8 mouse cellular contexts compared by ENCODE assay signal in the genomic region with DNA sequence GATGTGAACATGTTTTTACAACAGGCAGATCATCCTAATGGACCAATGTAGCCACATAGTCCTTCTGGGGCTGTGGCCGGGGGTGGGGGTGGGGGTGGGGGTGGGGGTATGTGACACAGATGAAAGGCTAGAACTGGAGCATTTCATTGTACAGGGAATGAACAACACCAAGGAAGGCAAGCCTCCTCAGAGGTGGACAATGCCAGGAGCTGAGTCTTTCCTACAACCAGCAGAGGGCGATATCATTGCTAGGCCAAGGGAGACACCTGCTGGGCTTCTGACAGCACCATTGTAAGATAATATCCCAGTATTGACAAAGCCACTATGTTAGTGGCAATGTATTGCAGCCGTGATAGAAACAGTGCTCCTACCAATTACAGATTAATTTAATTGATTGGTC. TPM values are rescaled to one million over a fixed set of nuclear protein-coding genes. Genes with fewer than 3 reads are reported as not detected.
A peak's percentile ranks its signal among the peaks of the same experiment; 100 is the strongest.
DNase-seq lines count a peak whose midpoint lies in the region; ATAC-seq and TF ChIP-seq lines count a peak whose summit lies in the region.

No protein-coding gene starts in this region.

- H3K27ac ChIP-seq in heart, postnatal 0 days (ENCODE audit: low read depth): no peak overlapping the region
- no peak overlapping the region for H3K27ac ChIP-seq in hindbrain, embryonic 15.5 days (replicated peaks)

- intact Hi-C loops in heart, postnatal 36 days (cut with DNase I): no loop called here

- no peak overlapping the region for H3K4me2 ChIP-seq in heart, postnatal 0 days (ENCODE audit: low read depth, low read length)
- no peak overlapping the region for H3K4me2 ChIP-seq in hindbrain, embryonic 15.5 days

- no peak overlapping the region for H3K9ac ChIP-seq in heart, postnatal 0 days (replicated peaks; ENCODE audit: low read depth, low read length)
- H3K9ac ChIP-seq in hindbrain, embryonic 15.5 days: no peak overlapping the region

- no peaks in the 10 kb centered on the region for H3K9me3 ChIP-seq in heart, postnatal 0 days (replicated peaks; ENCODE audit: control insufficient read depth, low read length)
- no peaks in the 10 kb centered on the region for H3K9me3 ChIP-seq in hindbrain, embryonic 15.5 days

- no peak for TF ChIP-seq EP300 in heart, postnatal 0 days (IDR thresholded peaks at IDR 0.05; ENCODE audit: low read depth)

- ATAC-seq in heart, postnatal 0 days (ENCODE audit: insufficient read depth, low read depth): no peak
- ATAC-seq in hindbrain, embryonic 15.5 days (ENCODE audit: low FRiP score, low read depth): peak; percentile 42; the same call in 1 of the 2 replicates

- no peaks in the 10 kb centered on the region for H3K4me1 ChIP-seq in heart, postnatal 0 days (ENCODE audit: control insufficient read depth, insufficient read depth)
- H3K4me1 ChIP-seq in hindbrain, embryonic 15.5 days (replicated peaks): no peaks in the 10 kb centered on the region

- peak; percentile 72 for TF ChIP-seq CTCF in heart, postnatal 0 days (IDR thresholded peaks at IDR 0.05; ENCODE audit: low read depth)

- H3K36me3 ChIP-seq in heart, postnatal 0 days (replicated peaks; ENCODE audit: control insufficient read depth, insufficient read depth, low read length): no peaks in the 10 kb centered on the region
- peaks cover 57% of the 10 kb centered on the region for H3K36me3 ChIP-seq in hindbrain, embryonic 15.5 days

- WGBS in heart, postnatal 0 days: 28% methylated on average over 3 of the region's 3 CpGs
- WGBS in hindbrain, embryonic 15.5 days: 41% methylated on average over 3 of the region's 3 CpGs

- peak; percentile 28 for DNase-seq in heart, postnatal 0 days (ENCODE audit: low spot score)
- DNase-seq in heart, postnatal 36 days: no peak
- DNase-seq in A20 (ENCODE audit: low read depth, low spot score) (peak; percentile 43), NIH3T3 (ENCODE audit: low read depth) (peak; percentile 65)
- DNase-seq in naive thymus-derived CD4-positive, alpha-beta T cell, adult 2 months (ENCODE audit: low read depth): peak; percentile 34
- no peak for DNase-seq in urinary bladder, postnatal 4 days (ENCODE audit: low spot score in 2 of 2)
- no peak for DNase-seq in testis, postnatal 14 days (ENCODE audit: low spot score)

- H3K27me3 ChIP-seq in heart, postnatal 0 days (ENCODE audit: control insufficient read depth, insufficient read depth, low read length): no peaks in the 10 kb centered on the region
- H3K27me3 ChIP-seq in hindbrain, embryonic 15.5 days: no peaks in the 10 kb centered on the region

- no peak overlapping the region for H3K4me3 ChIP-seq in heart, postnatal 0 days (ENCODE audit: low read depth, low read length)
- H3K4me3 ChIP-seq in hindbrain, embryonic 15.5 days: no peak overlapping the region

RNA-seq across cellular contexts. Expression of a gene that starts 37.2 kb away (rescaled TPM):
- 0.42 and 1.7 TPM in 2 replicates for total RNA-seq in heart, postnatal 0 days (2014; rRNA removed; ENCODE audit: low replicate concordance)
- polyA plus RNA-seq in heart, postnatal 0 days (2015; fragmentation: Nextera tagmentation; extraction: Ambion mirVana): 0.33 and 0.41 TPM in 2 replicates
- 1 to 10 TPM; 2.5 to 3.6 TPM for total RNA-seq in heart, postnatal 36 days (2021)
- 21.9 and 24.1 TPM in 2 replicates for polyA plus RNA-seq in hindbrain, embryonic 15.5 days (2015; fragmentation: Nextera tagmentation; extraction: Ambion mirVana)

Comparison
In these comparisons a context has a peak if more than half of its experiments do, and no peak if none do; other contexts are left out.
1. DNase-seq: peak in heart, postnatal 0 days (single experiment), A20 (single experiment), NIH3T3 (single experiment) and naive thymus-derived CD4-positive, alpha-beta T cell, adult 2 months (single experiment); none in heart, postnatal 36 days (0 of 2), urinary bladder, postnatal 4 days (0 of 2) and testis, postnatal 14 days (single experiment).